Mouse (Mus musculus) MEL (cell line): ENCODE measurements at regions not wholly inside any gene's neighbourhood (a gene's known extent, or its start where the extent isn't known, plus 50 kb on each side); places are given as distances from the start of the nearest gene placed in this dataset.
A peak's percentile ranks its signal among the peaks of the same experiment; 100 is the strongest.

ENCODE experiments used
- DNase-seq: peaks from one replicate; pipeline ENCODE4 v3.0.0; 2011; ENCODE audit warnings: low read depth, low spot score
- H3K27ac ChIP-seq: 2 replicates; pipeline ENCODE4 v1.5.1; 2012; ENCODE audit warnings: low read depth, mild to moderate bottlenecking, control low read depth, low read length, moderate library complexity; ENCODE audit not compliant: control insufficient read depth
- H3K27me3 ChIP-seq, 2 experiments: fragments of 150-350 bp in 1 of 2; sonication (generic) in 1 of 2; 2 replicates each; pipeline ENCODE4 v1.6.1; 2012; ENCODE audit warnings: low read length in 2 of 2, mild to moderate bottlenecking in 2 of 2, improper control_type of control experiment in 1 of 2, moderate library complexity in 1 of 2; ENCODE audit not compliant: insufficient read depth in 2 of 2, control insufficient read depth in 1 of 2
- H3K36me3 ChIP-seq, 2 experiments: 2 replicates each; pipeline ENCODE4 v1.6.1; 2012 to 2014; ENCODE audit warnings: low read length in 2 of 2, improper control_type of control experiment in 1 of 2, inconsistent platforms in 1 of 2, mild to moderate bottlenecking in 1 of 2; ENCODE audit not compliant: insufficient read depth in 2 of 2, control insufficient read depth in 1 of 2
- H3K4me1 ChIP-seq, 2 experiments: fragments of 150-350 bp in 1 of 2; sonication (generic) in 1 of 2; 2 replicates each; pipeline ENCODE4 v1.6.1; 2012; ENCODE audit warnings: low read length in 2 of 2, improper control_type of control experiment in 1 of 2, mild to moderate bottlenecking in 1 of 2; ENCODE audit not compliant: insufficient read depth in 2 of 2, control insufficient read depth in 1 of 2
- H3K4me3 ChIP-seq, 2 experiments: fragments of 150-350 bp in 1 of 2; sonication (generic) in 1 of 2; 2 replicates each; pipeline ENCODE4 v1.5.1; 2012; ENCODE audit warnings: low read depth in 2 of 2, low read length in 2 of 2, mild to moderate bottlenecking in 2 of 2, moderate library complexity in 2 of 2, control low read depth in 1 of 2, improper control_type of control experiment in 1 of 2; ENCODE audit not compliant: control insufficient read depth in 1 of 2, insufficient read depth in 1 of 2
- H3K79me2 ChIP-seq: 2 replicates; pipeline ENCODE4 v1.6.1; 2012; ENCODE audit warnings: mild to moderate bottlenecking, low read length, moderate library complexity; ENCODE audit not compliant: control insufficient read depth, poor library complexity, insufficient read depth
- H3K9ac ChIP-seq: 2 replicates; pipeline ENCODE4 v1.6.1; 2012; ENCODE audit warnings: low read depth, mild to moderate bottlenecking, control low read depth, low read length, moderate library complexity; ENCODE audit not compliant: control insufficient read depth, poor library complexity, severe bottlenecking
- H3K9me3 ChIP-seq: fragments of 150-350 bp; sonication (generic); replicated peaks from 2 replicates; pipeline ENCODE4 v1.6.1; 2012; ENCODE audit warnings: mild to moderate bottlenecking, low read length, improper control_type of control experiment, moderate library complexity; ENCODE audit not compliant: insufficient read depth
- BHLHE40 ChIP-seq: IDR thresholded peaks from 2 replicates; pipeline ENCODE4 v1.6.1; 2012; ENCODE audit warnings: low read depth, mild to moderate bottlenecking, inconsistent platforms, low read length, improper control_type of control experiment, borderline replicate concordance
- CHD1 ChIP-seq: IDR thresholded peaks from 2 replicates; pipeline ENCODE4 v1.6.1; 2012; ENCODE audit warnings: low read depth, mild to moderate bottlenecking, inconsistent platforms, low read length, improper control_type of control experiment
- CTCF ChIP-seq, 3 experiments: IDR thresholded peaks in 2 of 3; conservative IDR thresholded peaks in 1 of 3; 2 replicates each; pipeline ENCODE4 v1.5.1; 2011 to 2012; ENCODE audit warnings: low read length in 3 of 3, low read depth in 2 of 3, mild to moderate bottlenecking in 2 of 3, improper control_type of control experiment in 1 of 3, inconsistent platforms in 1 of 3, mixed read lengths in 1 of 3, moderate library complexity in 1 of 3; ENCODE audit not compliant: control insufficient read depth in 1 of 3, insufficient read depth in 1 of 3, poor library complexity in 1 of 3, severe bottlenecking in 1 of 3
- GABPA ChIP-seq: IDR thresholded peaks from 2 replicates; pipeline ENCODE4 v1.6.1; 2012; ENCODE audit warnings: low read depth, mild to moderate bottlenecking, inconsistent platforms, low read length, improper control_type of control experiment, moderate library complexity
- GATA1 ChIP-seq: IDR thresholded peaks from 2 replicates; pipeline ENCODE4 v1.6.1; 2011; ENCODE audit warnings: low read depth, low read length, improper control_type of control experiment
- MAX ChIP-seq: IDR thresholded peaks from 2 replicates; pipeline ENCODE4 v1.6.1; 2011; ENCODE audit warnings: low read length, improper control_type of control experiment
- MAZ ChIP-seq: IDR thresholded peaks from 2 replicates; pipeline ENCODE4 v1.6.1; 2012; ENCODE audit warnings: low read depth, mild to moderate bottlenecking, inconsistent platforms, low read length, improper control_type of control experiment
- NRF1 ChIP-seq: IDR thresholded peaks from 2 replicates; pipeline ENCODE4 v1.6.1; 2014; ENCODE audit warnings: low read depth, mild to moderate bottlenecking, inconsistent platforms, low read length, improper control_type of control experiment, moderate library complexity; ENCODE audit not compliant: poor library complexity, insufficient read depth, severe bottlenecking
- SMC3 ChIP-seq: IDR thresholded peaks from 2 replicates; pipeline ENCODE4 v1.6.1; 2011; ENCODE audit warnings: low read depth, low read length, improper control_type of control experiment
- TAL1 ChIP-seq: IDR thresholded peaks from 2 replicates; pipeline ENCODE4 v1.6.1; 2012; ENCODE audit warnings: mild to moderate bottlenecking, inconsistent platforms, low read length, moderate library complexity, mixed read lengths
- UBTF ChIP-seq: IDR thresholded peaks from 2 replicates; pipeline ENCODE4 v1.6.1; 2012; ENCODE audit warnings: low read depth, mild to moderate bottlenecking, inconsistent platforms, low read length, improper control_type of control experiment, moderate library complexity, borderline replicate concordance; ENCODE audit not compliant: insufficient read depth
- ZKSCAN1 ChIP-seq: IDR thresholded peaks from 2 replicates; pipeline ENCODE4 v1.6.1; 2012; ENCODE audit warnings: low read depth, mild to moderate bottlenecking, inconsistent platforms, low read length, improper control_type of control experiment, moderate library complexity

DNA sequence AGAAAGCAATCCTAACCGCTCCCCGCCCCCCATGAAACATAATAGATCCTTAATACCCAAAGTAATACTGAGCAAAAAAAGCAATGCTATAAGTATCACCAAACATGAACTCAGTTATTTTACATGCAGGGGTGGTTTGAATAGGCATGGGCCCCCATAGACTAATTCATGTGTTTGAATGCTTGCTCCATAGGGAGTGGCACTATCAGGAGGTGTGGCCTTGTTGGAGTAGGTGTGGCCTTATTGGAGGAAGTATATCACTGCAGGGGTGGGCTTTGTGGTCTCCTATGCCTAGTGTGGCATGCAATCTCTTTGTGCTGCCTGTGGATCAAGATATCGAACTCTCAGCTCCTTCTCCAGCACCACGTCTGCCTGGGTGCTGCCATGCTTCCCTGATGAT lies 237.4 kb upstream of the Atp11b start:
- peak; percentile 4 for DNase-seq
- H3K79me2 ChIP-seq = no peaks in the 10 kb centered on the region

DNA sequence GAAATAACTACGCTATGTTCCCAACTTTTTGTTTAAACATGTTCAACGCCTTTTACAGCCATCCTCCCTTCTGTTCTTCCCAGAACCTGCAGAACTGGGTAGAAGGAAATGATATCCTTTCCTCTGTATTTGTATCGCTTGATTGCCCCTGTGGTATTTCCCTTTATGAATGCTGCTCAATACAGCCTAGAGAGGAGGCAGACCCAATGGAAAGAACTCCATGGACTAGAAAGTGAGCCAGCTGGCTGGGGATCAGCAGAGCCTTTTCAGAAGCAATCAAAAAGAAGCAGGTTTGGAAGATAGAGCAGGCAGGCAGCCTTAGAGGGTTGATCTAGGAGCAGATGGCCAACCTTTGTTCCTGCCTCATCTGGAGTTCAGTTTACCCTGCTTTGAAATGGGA lies 233.8 kb upstream of the Atp11b start:
- Histone ChIP-seq H3K4me1 (no peaks in the 10 kb centered on the region), H3K36me3 (no peaks in the 10 kb centered on the region), H3K79me2 (no peaks in the 10 kb centered on the region), H3K9ac (no peak overlapping the region), H3K9me3 (no peaks in the 10 kb centered on the region), H3K4me3 (no peak overlapping the region), H3K27ac (no peak overlapping the region), H3K27me3 (no peaks in the 10 kb centered on the region; a peak in 1 of 4 replicates)
- TF ChIP-seq SMC3 (no peak), MAZ (no peak), ZKSCAN1 (no peak), CHD1 (no peak)
- DNase-seq = no peak

More for the DNA sequence above, 237.4 kb upstream of the Atp11b start:
- no peaks in the 10 kb centered on the region for H3K4me1 ChIP-seq
- H3K9me3 ChIP-seq = no peaks in the 10 kb centered on the region
- TF ChIP-seq CTCF (IDR thresholded peaks at IDR 0.05 in 2 of 3, conservative IDR thresholded peaks at IDR 0.05 in 1 of 3; ENCODE audit: control insufficient read depth in 1 of 3, insufficient read depth in 1 of 3, low read depth in 2 of 3, low read length in 3 of 3, poor library complexity in 1 of 3, severe bottlenecking in 1 of 3) = no peak
- TF ChIP-seq GATA1 = no peak
- TF ChIP-seq NRF1 = no peak
- no peak for TF ChIP-seq MAX
- no peak for TF ChIP-seq UBTF
- TF ChIP-seq, all 39 proteins: peak for 0
- H3K4me3 ChIP-seq = no peak overlapping the region
- H3K27me3 ChIP-seq = no peaks in the 10 kb centered on the region; a peak in 1 of 4 replicates
- H3K27ac ChIP-seq = no peak overlapping the region
- no peak overlapping the region for H3K9ac ChIP-seq
- no peaks in the 10 kb centered on the region for H3K36me3 ChIP-seq

DNA sequence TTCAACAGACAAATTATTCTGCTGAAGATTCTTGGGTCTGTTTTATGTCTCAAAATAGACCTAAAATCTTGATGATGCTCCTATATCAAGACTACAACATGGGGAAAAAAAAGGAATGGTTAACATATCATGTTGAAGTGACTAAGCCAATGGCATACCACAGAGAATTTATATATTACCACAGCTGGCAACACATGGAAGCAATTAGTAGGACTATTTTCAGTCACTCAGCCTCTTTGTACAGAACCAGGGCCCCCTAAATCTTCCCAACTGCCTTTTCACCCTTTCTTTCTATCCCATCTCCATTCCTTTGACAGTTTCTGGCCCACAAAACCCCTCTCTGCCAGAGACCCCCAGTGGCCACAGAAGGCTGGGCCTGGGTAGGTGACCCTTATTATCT lies 206.2 kb upstream of the Atp11b start:
- no peaks in the 10 kb centered on the region for H3K4me1 ChIP-seq
- no peak overlapping the region for H3K4me3 ChIP-seq
- no peaks in the 10 kb centered on the region for H3K36me3 ChIP-seq
- H3K27me3 ChIP-seq = no peaks in the 10 kb centered on the region; a peak in 2 of 4 replicates
- H3K9me3 ChIP-seq = no peaks in the 10 kb centered on the region
- TF ChIP-seq BHLHE40 (no peak), GATA1 (no peak), GABPA (no peak), TAL1 (no peak)
- TF ChIP-seq, all 39 proteins: peak for 0
- no peak overlapping the region for H3K9ac ChIP-seq
- no peak overlapping the region for H3K27ac ChIP-seq
- no peak for DNase-seq
- no peaks in the 10 kb centered on the region for H3K79me2 ChIP-seq
